Mouse (Mus musculus) kidney, postnatal 4 days (tissue): Measurements from ENCODE around the gene Vmn2r111.
"Not testable (repeated sequence)": the region's sequence is repeated elsewhere in the genome, so short reads cannot be mapped to it uniquely, and the experiment has no call there.

ENCODE experiments used
- DNase-seq, 2 experiments: peaks; one replicate each; pipeline ENCODE4 v3.0.0; 2021; ENCODE audit warnings: mixed read lengths in 2 of 2

Gene Vmn2r111

GRCm38 (mm10) chr17:22573382-22573781 is at the start of gene Vmn2r111:
Vmn2r111 (minus strand) TSS chr17:22573482.
- DNase-seq, result not testable (repeated sequence)

GRCm38 (mm10) chr17:22600651-22601050 is 27.4 kb upstream of the Vmn2r111 start, which contains the start of gene Vmn2r112:
Vmn2r112 (plus strand) TSS chr17:22600951.
- DNase-seq, result not testable (repeated sequence)

- DNase-seq, result not testable (repeated sequence)
These were observed 52.8 kb downstream of the Vmn2r111 start for GRCm38 (mm10) chr17:22520467-22520866.

- not testable (repeated sequence) for DNase-seq
These were observed 53.2 kb downstream of the Vmn2r111 start for GRCm38 (mm10) chr17:22520037-22520436.

- no peak for DNase-seq
These were observed 76.2 kb downstream of the Vmn2r111 start for GRCm38 (mm10) chr17:22497120-22497519.
